Mouse (Mus musculus): ENCODE data around the gene Vwf. TPM values are rescaled to one million over a fixed set of nuclear protein-coding genes. Genes with fewer than 3 reads are reported as not detected.

The Vwf gene
- polyA plus RNA-seq, 1 experiment from 2014 or later, result 7.8 TPM

GRCm38 (mm10) chr6:125577301-125577700 is 30.7 kb downstream of the Vwf start:
- Histone ChIP-seq H3K4me2 (no peak overlapping the region), H3K9ac (replicated peaks) (no peak overlapping the region), H3K27me3 (replicated peaks) (no peaks in the 10 kb centered on the region), H3K9me3 (replicated peaks) (no peaks in the 10 kb centered on the region), H3K4me1 (peaks cover 26% of the 10 kb centered on the region), H3K36me3 (no peaks in the 10 kb centered on the region), H3K27ac (replicated peaks) (no peak overlapping the region), H3K4me3 (replicated peaks) (no peak overlapping the region)
- 88% methylated on average over 9 of the region's 9 CpGs for WGBS
- ATAC-seq (ENCODE audit: low FRiP score), result no peak

- Histone ChIP-seq H3K27ac (replicated peaks) (peak overlapping the region; percentile 23; the same call in 1 of the 2 replicates), H3K9me3 (replicated peaks) (no peaks in the 10 kb centered on the region), H3K4me3 (replicated peaks) (no peak overlapping the region), H3K9ac (replicated peaks) (no peak overlapping the region), H3K36me3 (no peaks in the 10 kb centered on the region), H3K4me1 (peaks cover 18% of the 10 kb centered on the region), H3K27me3 (replicated peaks) (no peaks in the 10 kb centered on the region), H3K4me2 (no peak overlapping the region)
- 39% methylated on average over 11 of the region's 11 CpGs for whole genome bisulfite sequencing
- ATAC-seq (ENCODE audit: low FRiP score), result peak; percentile 47; the same call in 1 of the 2 replicates
These were observed 31.5 kb downstream of the Vwf start for GRCm38 (mm10) chr6:125577882-125578646.

DNA sequence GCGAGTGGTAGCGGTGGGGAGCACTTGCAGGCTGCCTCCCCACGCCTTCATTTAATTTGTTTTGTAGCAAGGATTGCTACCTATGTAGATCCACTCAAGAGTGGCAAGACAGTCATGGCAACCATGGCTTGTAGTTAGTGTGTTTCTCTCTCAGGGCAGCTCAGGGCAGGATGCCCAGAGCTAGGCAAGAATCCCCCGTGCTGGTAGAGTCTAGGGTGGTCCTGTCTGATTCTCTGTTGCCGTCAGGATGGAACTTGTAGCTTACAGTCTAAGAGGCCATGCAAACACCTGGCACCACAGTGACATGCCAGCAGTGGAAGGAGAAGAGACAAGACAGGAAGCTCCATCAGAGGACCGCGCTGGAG is 32.1 kb downstream of the Vwf start:
- 71% methylated on average over 7 of the region's 7 CpGs for WGBS
- no peaks in the 10 kb centered on the region for H3K27me3 ChIP-seq (replicated peaks)
- no peaks in the 10 kb centered on the region for H3K9me3 ChIP-seq (replicated peaks)
- H3K4me3 ChIP-seq (replicated peaks), result no peak overlapping the region
- no peak overlapping the region for H3K9ac ChIP-seq (replicated peaks)
- H3K27ac ChIP-seq (replicated peaks), result 0 out of 2 replicates have a peak overlapping the region, but pooled peaks have one; percentile 23
- H3K4me2 ChIP-seq, result no peak overlapping the region
- ATAC-seq (ENCODE audit: low FRiP score), result no peak; the same call in 1 of the 2 replicates
- peaks cover 13% of the 10 kb centered on the region for H3K4me1 ChIP-seq
- H3K36me3 ChIP-seq, result no peaks in the 10 kb centered on the region

- WGBS, result 96% methylated on average over 2 of the region's 2 CpGs
These were observed 33.3 kb downstream of the Vwf start for GRCm38 (mm10) chr6:125579864-125580263.

DNA sequence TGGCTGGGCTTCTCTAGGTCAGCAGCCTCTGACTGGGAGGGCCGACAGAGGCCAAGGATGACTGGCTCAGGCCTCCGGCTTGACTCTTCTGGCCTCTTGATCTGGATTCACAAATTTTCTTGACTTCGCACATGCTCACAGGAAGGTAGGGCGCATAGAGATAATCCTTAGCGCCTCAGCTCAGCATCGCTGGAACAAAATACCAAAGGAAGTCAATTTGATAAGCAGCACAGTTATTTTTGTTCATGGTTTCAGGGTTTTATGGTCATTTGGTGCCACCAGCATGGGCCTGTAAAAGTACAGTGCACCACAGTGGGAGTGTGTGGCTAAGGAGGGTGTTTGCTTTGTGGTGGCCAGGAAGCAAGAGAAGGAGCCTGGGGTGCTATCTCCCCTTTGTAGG is 37.1 kb downstream of the Vwf start:
- no peak overlapping the region for H3K4me3 ChIP-seq (replicated peaks)
- H3K36me3 ChIP-seq, result no peaks in the 10 kb centered on the region
- no peak overlapping the region for H3K9ac ChIP-seq (replicated peaks)
- H3K4me1 ChIP-seq, result 0 out of 2 replicates have a peak, but pooled peaks cover 2% of the 10 kb centered on the region
- no peak overlapping the region for H3K4me2 ChIP-seq
- H3K27ac ChIP-seq (replicated peaks), result no peak overlapping the region
- H3K9me3 ChIP-seq (replicated peaks), result no peaks in the 10 kb centered on the region
- no peak for ATAC-seq (ENCODE audit: low FRiP score)
- H3K27me3 ChIP-seq (replicated peaks), result no peaks in the 10 kb centered on the region
- 95% methylated on average over 6 of the region's 6 CpGs for WGBS

More at GRCm38 (mm10) chr6:125579864-125580263, 33.3 kb downstream of the Vwf start:
- Histone ChIP-seq H3K27ac (replicated peaks) (no peak overlapping the region), H3K4me1 (peaks cover 9% of the 10 kb centered on the region), H3K27me3 (replicated peaks) (no peaks in the 10 kb centered on the region), H3K9ac (replicated peaks) (no peak overlapping the region), H3K4me2 (no peak overlapping the region), H3K9me3 (replicated peaks) (no peaks in the 10 kb centered on the region), H3K4me3 (replicated peaks) (no peak overlapping the region), H3K36me3 (no peaks in the 10 kb centered on the region)
- no peak for ATAC-seq (ENCODE audit: low FRiP score)

GRCm38 (mm10) chr6:125584266-125584665 is 37.7 kb downstream of the Vwf start:
- WGBS, result 98% methylated on average over 15 of the region's 15 CpGs
- Histone ChIP-seq H3K9me3 (replicated peaks) (no peaks in the 10 kb centered on the region), H3K9ac (replicated peaks) (no peak overlapping the region), H3K4me2 (no peak overlapping the region), H3K4me1 (no peaks in the 10 kb centered on the region), H3K36me3 (no peaks in the 10 kb centered on the region), H3K4me3 (replicated peaks) (no peak overlapping the region), H3K27me3 (replicated peaks) (no peaks in the 10 kb centered on the region), H3K27ac (replicated peaks) (no peak overlapping the region)
- ATAC-seq (ENCODE audit: low FRiP score), result no peak

DNA sequence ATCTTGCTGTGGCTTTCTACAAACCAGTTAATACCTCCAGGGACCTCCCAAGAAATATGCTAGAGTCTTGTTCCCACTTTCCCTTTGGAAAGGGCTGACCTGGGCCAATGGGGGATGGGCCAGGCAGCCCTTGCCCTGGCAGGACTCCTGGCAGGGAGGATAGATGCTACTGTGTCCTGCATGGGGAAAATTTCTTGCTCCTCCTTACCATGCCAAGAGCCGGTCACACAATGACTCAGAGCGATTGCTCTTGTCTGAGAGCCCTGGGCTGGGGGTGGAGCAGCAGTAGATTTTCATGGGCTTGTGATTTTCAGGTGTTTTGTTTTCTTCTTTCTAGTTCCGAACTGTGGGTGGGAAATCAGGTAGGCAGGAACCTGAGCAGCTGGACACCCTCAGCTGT is 39.0 kb downstream of the Vwf start:
- no peak overlapping the region for H3K9ac ChIP-seq (replicated peaks)
- ATAC-seq (ENCODE audit: low FRiP score), result peak; percentile 50; the same call in 1 of the 2 replicates
- H3K9me3 ChIP-seq (replicated peaks), result no peaks in the 10 kb centered on the region
- H3K4me1 ChIP-seq, result no peaks in the 10 kb centered on the region
- no peak overlapping the region for H3K27ac ChIP-seq (replicated peaks)
- no peaks in the 10 kb centered on the region for H3K36me3 ChIP-seq
- H3K4me3 ChIP-seq (replicated peaks), result no peak overlapping the region
- H3K27me3 ChIP-seq (replicated peaks), result no peaks in the 10 kb centered on the region
- H3K4me2 ChIP-seq, result no peak overlapping the region
- WGBS, result 67% methylated on average over 3 of the region's 3 CpGs

DNA sequence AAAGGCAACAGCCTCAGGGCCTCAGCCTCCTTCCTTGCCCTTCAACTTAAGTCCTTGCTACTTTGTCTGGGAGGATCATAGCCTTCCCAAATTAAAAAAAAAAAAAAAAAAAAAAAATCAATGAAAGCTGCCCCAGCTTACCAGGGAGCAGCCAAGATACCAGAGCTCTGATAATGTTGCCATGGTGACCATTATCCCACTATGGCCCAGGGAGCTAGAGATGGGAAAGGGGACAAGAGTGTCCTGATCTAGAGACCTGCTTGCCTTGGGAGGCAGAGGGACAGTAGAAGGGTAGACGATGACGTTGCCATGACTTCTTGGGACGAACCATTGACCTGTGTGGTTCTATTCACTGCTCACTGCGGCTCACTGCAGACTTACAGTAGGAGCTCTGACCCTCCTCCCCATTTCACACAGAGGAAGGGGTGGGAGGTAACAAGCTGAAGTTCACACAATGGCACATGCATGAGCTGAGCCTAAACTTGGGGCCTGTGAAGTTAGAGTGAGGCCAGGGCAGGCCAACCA is 39.5 kb downstream of the Vwf start:
- no peak for ATAC-seq (ENCODE audit: low FRiP score)
- no peak overlapping the region for H3K4me2 ChIP-seq
- H3K36me3 ChIP-seq, result no peaks in the 10 kb centered on the region
- WGBS, result 83% methylated on average over 4 of the region's 4 CpGs
- no peak overlapping the region for H3K27ac ChIP-seq (replicated peaks)
- H3K4me3 ChIP-seq (replicated peaks), result no peak overlapping the region
- no peak overlapping the region for H3K9ac ChIP-seq (replicated peaks)
- H3K9me3 ChIP-seq (replicated peaks), result no peaks in the 10 kb centered on the region
- H3K27me3 ChIP-seq (replicated peaks), result no peaks in the 10 kb centered on the region
- no peaks in the 10 kb centered on the region for H3K4me1 ChIP-seq

GRCm38 (mm10) chr6:125588241-125588640 is 41.7 kb downstream of the Vwf start:
- Histone ChIP-seq H3K36me3 (no peaks in the 10 kb centered on the region), H3K9me3 (replicated peaks) (no peaks in the 10 kb centered on the region), H3K27ac (replicated peaks) (no peak overlapping the region), H3K4me1 (no peaks in the 10 kb centered on the region), H3K4me3 (replicated peaks) (no peak overlapping the region), H3K4me2 (no peak overlapping the region), H3K27me3 (replicated peaks) (no peaks in the 10 kb centered on the region), H3K9ac (replicated peaks) (no peak overlapping the region)
- no peak for ATAC-seq (ENCODE audit: low FRiP score)
- 88% methylated on average over 12 of the region's 12 CpGs for WGBS

GRCm38 (mm10) chr6:125589075-125589474 is 42.5 kb downstream of the Vwf start:
- WGBS, result 61% methylated on average over 8 of the region's 8 CpGs
- no peaks in the 10 kb centered on the region for H3K4me1 ChIP-seq
- no peak overlapping the region for H3K4me2 ChIP-seq

DNA sequence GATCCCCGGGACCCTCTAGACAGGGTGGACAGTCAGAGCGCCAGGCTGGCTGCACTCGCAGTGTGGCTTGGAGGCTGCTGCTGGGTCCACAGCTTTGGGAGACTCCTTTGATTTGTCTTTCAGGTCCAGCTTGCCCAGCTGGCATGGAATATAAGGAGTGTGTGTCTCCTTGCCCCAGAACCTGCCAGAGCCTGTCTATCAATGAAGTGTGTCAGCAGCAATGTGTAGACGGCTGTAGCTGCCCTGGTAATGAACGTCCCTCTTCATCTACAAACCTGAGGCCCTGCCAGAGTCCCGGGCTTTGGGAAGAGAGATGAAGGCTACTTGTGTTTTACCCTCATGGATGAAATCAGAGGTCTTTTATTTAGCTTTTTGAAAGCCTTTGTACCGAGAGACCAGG is 43.5 kb downstream of the Vwf start:
- ATAC-seq (ENCODE audit: low FRiP score), result no peak
- Histone ChIP-seq H3K9ac (replicated peaks) (no peak overlapping the region), H3K27me3 (replicated peaks) (no peaks in the 10 kb centered on the region), H3K9me3 (replicated peaks) (no peaks in the 10 kb centered on the region), H3K4me1 (no peaks in the 10 kb centered on the region), H3K27ac (replicated peaks) (no peak overlapping the region), H3K36me3 (no peaks in the 10 kb centered on the region), H3K4me3 (replicated peaks) (no peak overlapping the region), H3K4me2 (no peak overlapping the region)
- 79% methylated on average over 7 of the region's 7 CpGs for WGBS

More at GRCm38 (mm10) chr6:125589075-125589474, 42.5 kb downstream of the Vwf start:
- ATAC-seq (ENCODE audit: low FRiP score), result no peak
- Histone ChIP-seq H3K4me3 (replicated peaks) (no peak overlapping the region), H3K27me3 (replicated peaks) (no peaks in the 10 kb centered on the region), H3K27ac (replicated peaks) (no peak overlapping the region), H3K9ac (replicated peaks) (no peak overlapping the region), H3K36me3 (no peaks in the 10 kb centered on the region), H3K9me3 (replicated peaks) (no peaks in the 10 kb centered on the region)

GRCm38 (mm10) chr6:125590471-125590870 is 43.9 kb downstream of the Vwf start:
- Histone ChIP-seq H3K9ac (replicated peaks) (no peak overlapping the region), H3K36me3 (no peaks in the 10 kb centered on the region), H3K27me3 (replicated peaks) (no peaks in the 10 kb centered on the region), H3K4me1 (no peaks in the 10 kb centered on the region), H3K4me2 (no peak overlapping the region), H3K9me3 (replicated peaks) (no peaks in the 10 kb centered on the region), H3K27ac (replicated peaks) (no peak overlapping the region), H3K4me3 (replicated peaks) (no peak overlapping the region)
- no peak for ATAC-seq (ENCODE audit: low FRiP score)
- WGBS, result 53% methylated on average over 8 of the region's 8 CpGs
